ENCODE assay signal across 28 mouse cellular contexts in the genomic region with DNA sequence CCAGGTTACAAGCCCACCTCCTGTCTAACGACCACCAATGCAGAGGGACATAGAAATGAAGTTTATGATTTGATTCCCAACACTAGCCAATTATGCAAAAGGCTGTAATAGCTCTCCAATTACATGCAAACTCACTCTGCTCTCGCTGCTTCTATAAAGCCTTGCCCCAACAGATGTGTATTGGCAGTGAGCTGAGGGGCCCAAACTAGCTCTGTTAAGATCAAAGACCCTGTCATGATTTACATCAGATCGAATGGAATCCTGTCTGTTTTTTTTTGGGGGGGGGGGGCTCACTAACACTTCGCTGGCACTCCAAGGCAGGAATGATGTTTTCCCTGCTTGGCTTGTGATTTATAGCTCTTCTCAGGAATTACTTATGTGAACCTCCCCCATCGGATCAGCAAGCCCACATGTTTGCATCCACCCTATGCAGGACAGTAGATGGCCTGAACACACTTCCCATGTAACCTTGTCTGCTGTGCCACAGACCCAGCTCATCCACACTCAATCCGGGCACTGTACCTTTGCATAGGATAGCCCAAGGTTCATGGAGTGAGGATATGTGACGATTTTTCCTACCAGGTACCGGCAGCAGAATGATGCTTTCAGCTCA. TPM values are rescaled to one million over a fixed set of nuclear protein-coding genes. Genes with fewer than 3 reads are reported as not detected.
DNase-seq lines count a peak whose midpoint lies in the region; ATAC-seq lines count a peak whose summit lies in the region.
"Had no signal": no experiment of that assay in that cellular context is flagged by ENCODE, and none has a peak within 500 bp of the region (broad histone marks: within the 10 kb centered on the region; RNA-seq: fewer than 3 reads in every experiment).

No protein-coding gene starts in this region.

- WGBS in heart, embryonic 12.5 days = 71% methylated on average over 8 of the region's 8 CpGs
- 28% methylated on average over 8 of the region's 8 CpGs for WGBS in kidney, embryonic 16.5 days
- whole genome bisulfite sequencing in forebrain, embryonic 12.5 days = 70% methylated on average over 8 of the region's 8 CpGs
- WGBS in forebrain, embryonic 16.5 days = 66% methylated on average over 8 of the region's 8 CpGs

- no peak overlapping the region for H3K9ac ChIP-seq in heart, embryonic 12.5 days
- no peak overlapping the region for H3K9ac ChIP-seq in kidney, embryonic 16.5 days (replicated peaks; ENCODE audit: low read length)
- no peak overlapping the region for H3K9ac ChIP-seq in forebrain, embryonic 12.5 days
- H3K9ac ChIP-seq in forebrain, embryonic 16.5 days (replicated peaks; ENCODE audit: low read depth, low read length) = no peak overlapping the region
- H3K9ac ChIP-seq: embryonic facial prominence, embryonic 12.5 days; embryonic facial prominence, embryonic 15.5 days; forebrain, embryonic 15.5 days; heart, embryonic 15.5 days; hindbrain, embryonic 13.5 days had no signal

- no peaks in the 10 kb centered on the region for H3K9me3 ChIP-seq in heart, embryonic 12.5 days (replicated peaks)
- H3K9me3 ChIP-seq in kidney, embryonic 16.5 days (ENCODE audit: low read length) = no peaks in the 10 kb centered on the region
- H3K9me3 ChIP-seq in forebrain, embryonic 12.5 days = no peaks in the 10 kb centered on the region
- no peaks in the 10 kb centered on the region for H3K9me3 ChIP-seq in forebrain, embryonic 16.5 days (ENCODE audit: control insufficient read depth, low read length)
- H3K9me3 ChIP-seq: embryonic facial prominence, embryonic 12.5 days; embryonic facial prominence, embryonic 15.5 days; forebrain, embryonic 15.5 days; G1E; heart, embryonic 15.5 days; hindbrain, embryonic 10.5 days; hindbrain, embryonic 13.5 days had no signal

- H3K27me3 ChIP-seq in heart, embryonic 12.5 days (replicated peaks) = no peaks in the 10 kb centered on the region
- H3K27me3 ChIP-seq in kidney, embryonic 16.5 days (ENCODE audit: insufficient read depth, low read length) = no peaks in the 10 kb centered on the region
- no peaks in the 10 kb centered on the region for H3K27me3 ChIP-seq in forebrain, embryonic 12.5 days
- no peaks in the 10 kb centered on the region for H3K27me3 ChIP-seq in forebrain, embryonic 16.5 days (replicated peaks; ENCODE audit: control insufficient read depth, insufficient read depth, low read length)
- H3K27me3 ChIP-seq: CH12.LX; embryonic facial prominence, embryonic 12.5 days; embryonic facial prominence, embryonic 15.5 days; forebrain, embryonic 15.5 days; heart, embryonic 15.5 days; hindbrain, embryonic 13.5 days; Patski had no signal

- no peak overlapping the region for H3K27ac ChIP-seq in heart, embryonic 12.5 days (ENCODE audit: poor library complexity, severe bottlenecking)
- H3K27ac ChIP-seq in kidney, embryonic 16.5 days (ENCODE audit: low read length) = no peak overlapping the region
- no peak overlapping the region for H3K27ac ChIP-seq in forebrain, embryonic 12.5 days
- no peak overlapping the region for H3K27ac ChIP-seq in forebrain, embryonic 16.5 days (ENCODE audit: low read length)
- H3K27ac ChIP-seq: embryonic facial prominence, embryonic 12.5 days; embryonic facial prominence, embryonic 15.5 days; forebrain, embryonic 15.5 days; heart, embryonic 15.5 days; hindbrain, embryonic 10.5 days; hindbrain, embryonic 13.5 days had no signal

- H3K4me2 ChIP-seq in heart, embryonic 12.5 days = no peak overlapping the region
- H3K4me2 ChIP-seq in kidney, embryonic 16.5 days (replicated peaks; ENCODE audit: low read depth, low read length) = no peak overlapping the region
- no peak overlapping the region for H3K4me2 ChIP-seq in forebrain, embryonic 12.5 days
- no peak overlapping the region for H3K4me2 ChIP-seq in forebrain, embryonic 16.5 days (ENCODE audit: low read length)
- H3K4me2 ChIP-seq: embryonic facial prominence, embryonic 12.5 days; embryonic facial prominence, embryonic 15.5 days; forebrain, embryonic 15.5 days; heart, embryonic 11.5 days; heart, embryonic 15.5 days; hindbrain, embryonic 13.5 days had no signal

- ATAC-seq in heart, embryonic 12.5 days (ENCODE audit: insufficient number of reproducible peaks, low FRiP score) = no peak
- ATAC-seq in kidney, embryonic 16.5 days (ENCODE audit: low FRiP score, low TSS enrichment) = 0 out of 2 replicates have a peak, but pooled peaks have one; percentile 51
- ATAC-seq in forebrain, embryonic 12.5 days (ENCODE audit: low FRiP score) = no peak
- no peak for ATAC-seq in forebrain, embryonic 16.5 days
- ATAC-seq: forebrain, embryonic 15.5 days; hindbrain, embryonic 16.5 days; Patski had no signal

- no peak overlapping the region for H3K4me3 ChIP-seq in heart, embryonic 12.5 days
- no peak overlapping the region for H3K4me3 ChIP-seq in kidney, embryonic 16.5 days (ENCODE audit: low read length)
- no peak overlapping the region for H3K4me3 ChIP-seq in forebrain, embryonic 12.5 days (replicated peaks)
- no peak overlapping the region for H3K4me3 ChIP-seq in forebrain, embryonic 16.5 days (replicated peaks; ENCODE audit: low read length)
- H3K4me3 ChIP-seq: embryonic facial prominence, embryonic 12.5 days; embryonic facial prominence, embryonic 15.5 days; forebrain, embryonic 15.5 days; heart, embryonic 15.5 days; hindbrain, embryonic 10.5 days; hindbrain, embryonic 13.5 days had no signal

- peak; percentile 29 for DNase-seq in heart, adult 11 months
- no peak for DNase-seq in kidney, postnatal 25 days
- peak; percentile 30 for DNase-seq in embryo, embryonic 11 days
- DNase-seq: adrenal gland, postnatal 10 days; adrenal gland, postnatal 36 days; B cell, adult 2 months; cerebellum, adult 18-20 months; cerebellum, adult 9-10 months; cerebellum, postnatal 14 days; gastrocnemius, postnatal 10 days; gastrocnemius, postnatal 36 days; heart, postnatal 10 days; heart, postnatal 36 days had no signal

- no peaks in the 10 kb centered on the region for H3K36me3 ChIP-seq in heart, embryonic 12.5 days
- no peaks in the 10 kb centered on the region for H3K36me3 ChIP-seq in kidney, embryonic 16.5 days (ENCODE audit: insufficient read depth, low read length)
- H3K36me3 ChIP-seq in forebrain, embryonic 12.5 days (replicated peaks) = no peaks in the 10 kb centered on the region
- no peaks in the 10 kb centered on the region for H3K36me3 ChIP-seq in forebrain, embryonic 16.5 days (ENCODE audit: control insufficient read depth, insufficient read depth)
- H3K36me3 ChIP-seq: embryonic facial prominence, embryonic 12.5 days; embryonic facial prominence, embryonic 15.5 days; forebrain, embryonic 15.5 days; heart, embryonic 15.5 days; hindbrain, embryonic 10.5 days; hindbrain, embryonic 13.5 days had no signal

- H3K4me1 ChIP-seq in heart, embryonic 12.5 days (replicated peaks) = peaks cover 5% of the 10 kb centered on the region
- peaks cover 7% of the 10 kb centered on the region; the same call in 1 of the 2 replicates for H3K4me1 ChIP-seq in kidney, embryonic 16.5 days (ENCODE audit: insufficient read depth, low read length)
- no peaks in the 10 kb centered on the region for H3K4me1 ChIP-seq in forebrain, embryonic 12.5 days
- no peaks in the 10 kb centered on the region for H3K4me1 ChIP-seq in forebrain, embryonic 16.5 days (replicated peaks; ENCODE audit: control insufficient read depth, insufficient read depth, low read length)
- H3K4me1 ChIP-seq: embryonic facial prominence, embryonic 15.5 days; forebrain, embryonic 15.5 days; hindbrain, embryonic 10.5 days; hindbrain, embryonic 13.5 days had no signal

RNA-seq across cellular contexts. Expression of a gene that starts 12.5 kb away (rescaled TPM):
- 26.9 and 28.9 TPM in 2 replicates for polyA plus RNA-seq in heart, embryonic 12.5 days (2016; fragmentation: Nextera tagmentation; extraction: Ambion mirVana)
- polyA plus RNA-seq in kidney, embryonic 16.5 days (2015; fragmentation: Nextera tagmentation; extraction: Ambion mirVana) = 39.7 and 42.5 TPM in 2 replicates
- 38.7 and 40.2 TPM in 2 replicates for polyA plus RNA-seq in forebrain, embryonic 12.5 days (2016; fragmentation: Nextera tagmentation; extraction: Ambion mirVana)
- polyA plus RNA-seq in forebrain, embryonic 16.5 days (2015; fragmentation: Nextera tagmentation; extraction: Ambion mirVana) = 25.5 and 30.8 TPM in 2 replicates

RNA-seq across cellular contexts. Expression of a gene that starts 13.8 kb away (rescaled TPM):
- 5.5 and 7.1 TPM in 2 replicates for polyA plus RNA-seq in heart, embryonic 12.5 days (2016; fragmentation: Nextera tagmentation; extraction: Ambion mirVana)
- 5.1 and 6.8 TPM in 2 replicates for polyA plus RNA-seq in kidney, embryonic 16.5 days (2015; fragmentation: Nextera tagmentation; extraction: Ambion mirVana)
- 6.9 and 7.5 TPM in 2 replicates for polyA plus RNA-seq in forebrain, embryonic 12.5 days (2016; fragmentation: Nextera tagmentation; extraction: Ambion mirVana)
- polyA plus RNA-seq in forebrain, embryonic 16.5 days (2015; fragmentation: Nextera tagmentation; extraction: Ambion mirVana) = 7.5 and 8.5 TPM in 2 replicates

Comparison
In these comparisons a context has a peak if more than half of its experiments do, and no peak if none do; other contexts are left out.
1. DNase-seq: peak in heart, adult 11 months (single experiment) and embryo, embryonic 11 days (single experiment); none in kidney, postnatal 25 days (0 of 2).